Mouse (Mus musculus) limb, embryonic 13.5 days (tissue): ENCODE data around the gene Galnt2. TPM values are rescaled to one million over a fixed set of nuclear protein-coding genes. Genes with fewer than 3 reads are reported as not detected.

Source experiments
- ATAC-seq: fragments of 200-750 bp; cut with Nextera tagmentation; 2 replicates; pipeline ENCODE4 v1.8.0; 2017; ENCODE audit warnings: low read depth, moderate number of reproducible peaks, moderate TSS enrichment; ENCODE audit not compliant: low FRiP score
- H3K27ac ChIP-seq: fragments of 300-500 bp; sonication (generic); 2 replicates; pipeline ENCODE4 v1.5.1; 2015; ENCODE audit warnings: inconsistent platforms, mild to moderate bottlenecking, moderate library complexity
- H3K27me3 ChIP-seq: fragments of 300-500 bp; sonication (generic); 2 replicates; pipeline ENCODE4 v1.6.1; 2015; ENCODE audit warnings: mild to moderate bottlenecking, inconsistent platforms
- H3K36me3 ChIP-seq: fragments of 300-500 bp; sonication (generic); 2 replicates; pipeline ENCODE4 v1.6.1; 2015; ENCODE audit warnings: inconsistent platforms, mild to moderate bottlenecking, moderate library complexity
- H3K4me1 ChIP-seq: fragments of 300-500 bp; sonication (generic); 2 replicates; pipeline ENCODE4 v1.6.1; 2015; ENCODE audit warnings: inconsistent platforms
- H3K4me2 ChIP-seq: fragments of 300-500 bp; sonication (generic); replicated peaks from 2 replicates; pipeline ENCODE4 v1.6.1; 2015; ENCODE audit warnings: inconsistent platforms, mild to moderate bottlenecking, moderate library complexity
- H3K4me3 ChIP-seq: fragments of 300-500 bp; sonication (generic); 2 replicates; pipeline ENCODE4 v1.5.1; 2015; ENCODE audit warnings: moderate library complexity, mild to moderate bottlenecking, inconsistent platforms
- H3K9ac ChIP-seq: fragments of 300-500 bp; sonication (generic); 2 replicates; pipeline ENCODE4 v1.6.1; 2015; ENCODE audit warnings: mild to moderate bottlenecking, inconsistent platforms
- H3K9me3 ChIP-seq: fragments of 300-500 bp; sonication (generic); 2 replicates; pipeline ENCODE4 v1.6.1; 2016; ENCODE audit warnings: inconsistent platforms
- WGBS: fragments of 180-500 bp; shearing (Covaris S2); methylation state at CpG from one replicate; pipeline ENCODE4 v1.1.7; 2015; 5-methylcytosine and 5-hydroxymethylcytosine counted together
- polyA plus RNA-seq: library from polyadenylated mRNA; unstranded; fragments of >200 nt; fragmentation: Nextera tagmentation; extraction: Ambion mirVana; gene quantifications from 2 replicates; pipeline ENCODE4 v1.2.1, GENCODE M21; 2015

The Galnt2 gene
- polyA plus RNA-seq, 1 experiment from 2014 or later = 48.0 TPM

- ATAC-seq = no peak
- peaks cover 21% of the 10 kb centered on the region for H3K4me1 ChIP-seq
- no peak overlapping the region for H3K4me3 ChIP-seq
- no peaks in the 10 kb centered on the region for H3K27me3 ChIP-seq
- H3K36me3 ChIP-seq = peaks cover 25% of the 10 kb centered on the region
- no peak overlapping the region for H3K27ac ChIP-seq
- WGBS = 77% methylated on average over 15 of the region's 15 CpGs
- no peak overlapping the region for H3K4me2 ChIP-seq
- H3K9ac ChIP-seq = no peak overlapping the region
- H3K9me3 ChIP-seq = no peaks in the 10 kb centered on the region
These were observed 72.2 kb downstream of the Galnt2 start for GRCm38 (mm10) chr8:124303211-124303902.

GRCm38 (mm10) chr8:124304141-124304540, 73.0 kb downstream of the Galnt2 start:
- Histone ChIP-seq H3K9ac (no peak overlapping the region; the same call in 1 of the 2 replicates), H3K9me3 (no peaks in the 10 kb centered on the region), H3K27ac (no peak overlapping the region), H3K36me3 (peaks cover 26% of the 10 kb centered on the region), H3K4me2 (no peak overlapping the region), H3K4me1 (peaks cover 21% of the 10 kb centered on the region), H3K27me3 (no peaks in the 10 kb centered on the region), H3K4me3 (no peak overlapping the region)
- ATAC-seq = no peak
- WGBS = 78% methylated on average over 4 of the region's 4 CpGs

- no peaks in the 10 kb centered on the region for H3K27me3 ChIP-seq
- H3K4me1 ChIP-seq = peaks cover 13% of the 10 kb centered on the region
- no peaks in the 10 kb centered on the region for H3K9me3 ChIP-seq
- WGBS = 57% methylated on average over 7 of the region's 7 CpGs
- H3K4me3 ChIP-seq = no peak overlapping the region
- H3K36me3 ChIP-seq = peaks cover 32% of the 10 kb centered on the region
- no peak overlapping the region for H3K4me2 ChIP-seq
- no peak overlapping the region for H3K27ac ChIP-seq
- ATAC-seq = no peak
- H3K9ac ChIP-seq = no peak overlapping the region
These were observed 75.4 kb downstream of the Galnt2 start for GRCm38 (mm10) chr8:124306574-124306973.

- no peak for ATAC-seq
- Histone ChIP-seq H3K36me3 (peaks cover 32% of the 10 kb centered on the region), H3K9ac (no peak overlapping the region), H3K4me3 (no peak overlapping the region), H3K4me2 (no peak overlapping the region), H3K4me1 (peaks cover 13% of the 10 kb centered on the region), H3K27me3 (no peaks in the 10 kb centered on the region), H3K9me3 (no peaks in the 10 kb centered on the region), H3K27ac (no peak overlapping the region)
- 92% methylated on average over 10 of the region's 10 CpGs for WGBS
These were observed 76.5 kb downstream of the Galnt2 start for GRCm38 (mm10) chr8:124307700-124308099.

GRCm38 (mm10) chr8:124310509-124310908, 79.3 kb downstream of the Galnt2 start:
- H3K9ac ChIP-seq = no peak overlapping the region
- 92% methylated on average over 13 of the region's 13 CpGs for WGBS
- no peak for ATAC-seq
- no peaks in the 10 kb centered on the region for H3K9me3 ChIP-seq
- peaks cover 25% of the 10 kb centered on the region for H3K4me1 ChIP-seq
- H3K27ac ChIP-seq = no peak overlapping the region
- peaks cover 30% of the 10 kb centered on the region for H3K36me3 ChIP-seq
- H3K27me3 ChIP-seq = no peaks in the 10 kb centered on the region
- no peak overlapping the region for H3K4me2 ChIP-seq
- no peak overlapping the region for H3K4me3 ChIP-seq

GRCm38 (mm10) chr8:124311111-124311510, 79.9 kb downstream of the Galnt2 start:
- H3K36me3 ChIP-seq = peaks cover 24% of the 10 kb centered on the region
- H3K4me2 ChIP-seq = no peak overlapping the region
- H3K4me1 ChIP-seq = peaks cover 24% of the 10 kb centered on the region
- H3K9me3 ChIP-seq = no peaks in the 10 kb centered on the region
- 93% methylated on average over 6 of the region's 6 CpGs for whole genome bisulfite sequencing
- no peaks in the 10 kb centered on the region for H3K27me3 ChIP-seq
- no peak overlapping the region for H3K27ac ChIP-seq
- no peak overlapping the region for H3K4me3 ChIP-seq
- H3K9ac ChIP-seq = no peak overlapping the region
- ATAC-seq = no peak

GRCm38 (mm10) chr8:124311723-124312122, 80.5 kb downstream of the Galnt2 start:
- H3K27me3 ChIP-seq = no peaks in the 10 kb centered on the region
- no peaks in the 10 kb centered on the region for H3K9me3 ChIP-seq
- H3K9ac ChIP-seq = no peak overlapping the region
- WGBS = 93% methylated on average over 17 of the region's 17 CpGs
- no peak overlapping the region for H3K27ac ChIP-seq
- H3K4me2 ChIP-seq = no peak overlapping the region
- H3K36me3 ChIP-seq = peaks cover 24% of the 10 kb centered on the region
- no peak for ATAC-seq
- H3K4me1 ChIP-seq = peaks cover 24% of the 10 kb centered on the region
- H3K4me3 ChIP-seq = no peak overlapping the region

GRCm38 (mm10) chr8:124312228-124312627, 81.0 kb downstream of the Galnt2 start:
- 91% methylated on average over 10 of the region's 10 CpGs for WGBS
- ATAC-seq = no peak
- H3K36me3 ChIP-seq = peaks cover 21% of the 10 kb centered on the region
- H3K9ac ChIP-seq = no peak overlapping the region
- H3K27ac ChIP-seq = no peak overlapping the region
- no peak overlapping the region for H3K4me2 ChIP-seq
- no peak overlapping the region for H3K4me3 ChIP-seq
- H3K27me3 ChIP-seq = no peaks in the 10 kb centered on the region
- H3K9me3 ChIP-seq = no peaks in the 10 kb centered on the region
- peaks cover 24% of the 10 kb centered on the region for H3K4me1 ChIP-seq

- no peak overlapping the region for H3K4me3 ChIP-seq
- 59% methylated on average over 10 of the region's 10 CpGs for WGBS
- H3K36me3 ChIP-seq = peaks cover 9% of the 10 kb centered on the region
- H3K27me3 ChIP-seq = no peaks in the 10 kb centered on the region
- no peaks in the 10 kb centered on the region for H3K9me3 ChIP-seq
- no peak for ATAC-seq
- no peak overlapping the region for H3K27ac ChIP-seq
- 0 out of 2 replicates have a peak overlapping the region, but pooled peaks have one; percentile 4 for H3K9ac ChIP-seq
- no peak overlapping the region for H3K4me2 ChIP-seq
- H3K4me1 ChIP-seq = peaks cover 31% of the 10 kb centered on the region
These were observed 83.6 kb downstream of the Galnt2 start for GRCm38 (mm10) chr8:124314803-124315202.

GRCm38 (mm10) chr8:124316466-124317136, 85.4 kb downstream of the Galnt2 start:
- no peak overlapping the region for H3K4me2 ChIP-seq
- ATAC-seq = no peak
- WGBS = 60% methylated on average over 12 of the region's 12 CpGs
- no peak overlapping the region for H3K4me3 ChIP-seq
- H3K27ac ChIP-seq = peak overlapping the region; percentile 39; the same call in 1 of the 2 replicates
- no peaks in the 10 kb centered on the region for H3K27me3 ChIP-seq
- H3K4me1 ChIP-seq = peaks cover 38% of the 10 kb centered on the region
- H3K36me3 ChIP-seq = 0 out of 2 replicates have a peak, but pooled peaks cover 3% of the 10 kb centered on the region
- no peaks in the 10 kb centered on the region for H3K9me3 ChIP-seq
- no peak overlapping the region for H3K9ac ChIP-seq

- Histone ChIP-seq H3K9me3 (no peaks in the 10 kb centered on the region), H3K4me2 (no peak overlapping the region), H3K4me3 (no peak overlapping the region), H3K9ac (no peak overlapping the region), H3K27ac (peak overlapping the region; percentile 39; the same call in 1 of the 2 replicates), H3K27me3 (no peaks in the 10 kb centered on the region), H3K4me1 (peaks cover 40% of the 10 kb centered on the region), H3K36me3 (peaks cover 6% of the 10 kb centered on the region)
- 53% methylated on average over 8 of the region's 8 CpGs for WGBS
- ATAC-seq = no peak
These were observed 86.0 kb downstream of the Galnt2 start for GRCm38 (mm10) chr8:124317191-124317682.

GRCm38 (mm10) chr8:124317821-124318220, 86.6 kb downstream of the Galnt2 start:
- H3K9me3 ChIP-seq = no peaks in the 10 kb centered on the region
- WGBS = 83% methylated on average over 6 of the region's 6 CpGs

More at GRCm38 (mm10) chr8:124317821-124318220, 86.6 kb downstream of the Galnt2 start:
- ATAC-seq = no peak
- Histone ChIP-seq H3K4me2 (no peak overlapping the region), H3K4me1 (peaks cover 40% of the 10 kb centered on the region), H3K27me3 (no peaks in the 10 kb centered on the region), H3K36me3 (peaks cover 11% of the 10 kb centered on the region), H3K9ac (no peak overlapping the region), H3K4me3 (no peak overlapping the region), H3K27ac (no peak overlapping the region)
